Mouse (Mus musculus) left cerebral cortex, adult 6 months (tissue): ENCODE results near the gene Vmn1r198. TPM values are rescaled to one million over a fixed set of nuclear protein-coding genes. Genes with fewer than 3 reads are reported as not detected.

ENCODE experiments used
- long read RNA-seq, 2 experiments: library from polyadenylated mRNA; unstranded; transcript quantifications; one replicate each; pipeline ENCODE4 v2.0.0; 2019 to 2020
- polyA plus RNA-seq: library from polyadenylated mRNA; unstranded; fragments of <200 nt; fragmentation: Nextera tagmentation; gene quantifications from 2 replicates; pipeline ENCODE4 v1.2.3, GENCODE M21; 2021

Gene Vmn1r198
- polyA plus RNA-seq, result not detected in 2 replicates
- long read RNA-seq, experiment 1, result 0 reads
- long read RNA-seq, experiment 2, result 0 reads

GRCm38 (mm10) chr13:22350064-22350463, at the start of gene Vmn1r198:
TSS of gene Vmn1r198 (plus strand) at chr13:22350364.

DNA sequence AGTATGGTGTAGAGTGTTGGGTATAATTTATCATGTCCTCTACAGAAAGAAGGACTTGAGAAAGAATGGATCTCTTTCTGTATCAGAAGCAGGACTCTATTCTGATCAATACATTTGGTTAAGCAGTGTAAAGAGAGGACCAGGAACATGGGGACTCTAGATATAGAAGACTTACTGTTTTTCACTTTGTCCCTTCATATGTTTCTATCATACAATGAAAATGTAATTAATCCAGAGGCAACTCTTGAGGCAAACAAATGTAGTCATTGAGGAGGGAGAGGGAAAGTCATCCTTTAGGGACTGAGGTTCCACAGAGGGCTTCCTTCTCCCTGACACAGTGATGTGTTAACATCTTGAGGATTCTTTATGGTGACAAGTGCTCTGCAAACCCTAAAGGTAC, 25.9 kb upstream of the Vmn1r198 start, which contains the start of gene Vmn1r197:
TSS of gene Vmn1r197 (plus strand) at position 301 of the 400 bp plus-strand sequence.

DNA sequence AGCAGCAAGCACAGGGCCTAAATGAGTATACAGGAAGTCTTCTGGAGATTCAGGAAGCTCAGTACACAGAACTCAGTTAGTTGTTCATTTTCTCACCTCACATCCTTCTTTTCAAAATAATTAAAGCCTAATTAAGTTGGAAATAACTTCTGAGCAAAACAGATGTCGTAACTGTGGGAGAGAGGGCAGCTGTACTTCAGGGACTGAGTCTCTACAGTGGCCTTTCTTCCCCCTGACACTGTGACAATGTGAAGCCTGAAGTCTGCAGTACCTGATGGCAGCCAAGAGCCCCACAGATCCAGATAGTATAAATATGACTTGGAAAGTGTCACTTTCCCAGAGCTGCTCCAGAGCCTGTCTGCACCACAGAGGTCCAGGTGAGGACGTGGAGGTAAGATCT, 29.4 kb downstream of the Vmn1r198 start, which contains the start of gene Vmn1r199:
TSS of gene Vmn1r199 (plus strand) at position 301 of the 400 bp plus-strand sequence.

DNA sequence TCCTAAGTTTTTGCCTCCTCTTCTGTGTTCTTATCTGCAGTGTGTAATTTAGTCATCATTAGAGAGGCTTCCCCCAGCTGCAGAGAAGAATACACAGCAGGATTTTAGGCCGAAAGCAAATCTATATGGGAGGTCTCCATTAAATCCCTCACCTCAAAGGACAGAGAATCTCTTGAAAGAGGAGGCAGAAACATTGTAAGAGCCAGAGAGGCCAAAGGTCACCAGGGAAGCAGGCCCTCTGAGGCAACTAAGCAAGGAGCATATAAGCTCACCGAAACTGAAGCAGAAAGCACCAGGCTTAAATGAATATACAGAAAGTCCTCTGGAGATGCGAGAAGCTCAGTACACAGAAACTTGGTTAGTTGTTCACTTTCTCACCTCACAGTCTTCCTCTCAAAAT, 39.9 kb downstream of the Vmn1r198 start, which contains the start of gene Vmn1r200:
TSS of gene Vmn1r200 (plus strand) at position 301 of the 400 bp plus-strand sequence.

Other genes starting within 250 kb of the Vmn1r198 start
- not detected in 2 replicates for gene Vmn1r189, start 244.5 kb upstream of the Vmn1r198 start, polyA plus RNA-seq
- not detected in 2 replicates for gene Vmn1r191, start 166.4 kb upstream of the Vmn1r198 start, polyA plus RNA-seq
- not detected in 2 replicates for gene Vmn1r192, start 159.2 kb upstream of the Vmn1r198 start, polyA plus RNA-seq
- gene Vmn1r193, start 127.2 kb upstream of the Vmn1r198 start, polyA plus RNA-seq, result not detected in 2 replicates
- not detected in 2 replicates for gene Vmn1r194, start 106.1 kb upstream of the Vmn1r198 start, polyA plus RNA-seq
- not detected in 2 replicates for gene Vmn1r195, start 79.8 kb upstream of the Vmn1r198 start, polyA plus RNA-seq
- gene Vmn1r196, start 60.4 kb upstream of the Vmn1r198 start, polyA plus RNA-seq, result not detected in 2 replicates
- not detected in 2 replicates for gene Vmn1r197, start 25.8 kb upstream of the Vmn1r198 start, polyA plus RNA-seq
- gene Vmn1r199, start 29.5 kb downstream of the Vmn1r198 start, polyA plus RNA-seq, result not detected in 2 replicates
- not detected in 2 replicates for gene Vmn1r200, start 40.0 kb downstream of the Vmn1r198 start, polyA plus RNA-seq
- not detected in 2 replicates for gene Vmn1r201, start 121.6 kb downstream of the Vmn1r198 start, polyA plus RNA-seq
- 0.03 TPM in 1 of 2 replicates, not detected in the other for gene Vmn1r202, start 155.0 kb downstream of the Vmn1r198 start, polyA plus RNA-seq
- gene Vmn1r203, start 167.8 kb downstream of the Vmn1r198 start, polyA plus RNA-seq, result not detected in 2 replicates
- not detected in 2 replicates for gene Vmn1r204, start 202.8 kb downstream of the Vmn1r198 start, polyA plus RNA-seq
- gene Vmn1r205, start 242.6 kb downstream of the Vmn1r198 start, polyA plus RNA-seq, result not detected in 2 replicates